Mouse (Mus musculus) small intestine, adult 2 months (tissue): Measurements from ENCODE around the gene Gm4969.

Experiments used
- CTCF ChIP-seq: fragments of 200-500 bp; IDR thresholded peaks from 2 replicates; pipeline ENCODE4 v1.5.1; 2012; ENCODE audit warnings: low read depth, mild to moderate bottlenecking, control low read depth, inconsistent platforms, low read length, moderate library complexity, mixed read lengths; ENCODE audit not compliant: insufficient replicate concordance, insufficient read length; ENCODE audit errors: extremely low read depth
- POLR2A ChIP-seq: fragments of 200-500 bp; IDR thresholded peaks from 2 replicates; pipeline ENCODE4 v1.6.1; 2012; ENCODE audit warnings: low read depth, mild to moderate bottlenecking, control low read depth, inconsistent platforms, low read length, moderate library complexity

- TF ChIP-seq CTCF (no peak), POLR2A (no peak)
Measured at GRCm38 (mm10) chr7:19165656-19166423, 47.7 kb upstream of the Gm4969 start, which contains the start of gene Gipr.
